Mouse (Mus musculus): ENCODE results near the gene Gm47289. TPM values are rescaled to one million over a fixed set of nuclear protein-coding genes. Genes with fewer than 3 reads are reported as not detected.

Gm47289 gene
- polyA plus RNA-seq, 2 experiments, result not detected

DNA sequence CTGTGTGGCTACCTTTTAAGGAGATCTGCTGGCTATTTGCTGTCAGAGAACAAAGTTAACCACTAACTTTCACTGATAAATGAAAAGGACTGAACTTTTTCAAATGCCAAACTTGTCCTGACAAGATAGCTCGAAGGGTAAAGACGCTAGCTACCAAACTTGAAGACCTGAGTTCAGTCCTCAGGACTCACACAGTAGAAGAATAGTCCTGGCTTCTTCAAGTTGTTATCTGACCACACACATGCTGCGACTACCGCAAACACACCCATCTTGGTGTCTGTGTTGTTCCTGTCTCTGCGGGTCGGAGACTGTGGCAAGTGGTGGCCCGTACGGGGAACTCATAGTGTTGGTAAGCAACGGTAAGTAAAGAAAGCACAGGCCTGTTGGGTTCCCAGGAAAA, 44.7 kb downstream of the Gm47289 start:
- Histone ChIP-seq H3K4me2 (ENCODE audit: low read depth) (no peak overlapping the region), H3K36me3 (replicated peaks; ENCODE audit: control insufficient read depth, insufficient read depth, low read depth) (no peaks in the 10 kb centered on the region), H3K4me1 (replicated peaks; ENCODE audit: control insufficient read depth in 2 of 2, insufficient read depth in 2 of 2, low read length in 1 of 2) (no peaks in the 10 kb centered on the region), H3K9ac (replicated peaks) (no peak overlapping the region), H3K27ac (no peak overlapping the region), H3K27me3 (ENCODE audit: control insufficient read depth, insufficient read depth, low read length) (no peaks in the 10 kb centered on the region), H3K9me3 (ENCODE audit: control insufficient read depth, low read length) (no peaks in the 10 kb centered on the region), H3K4me3 (ENCODE audit: insufficient read depth in 1 of 2, low read depth in 2 of 2, low read length in 2 of 2) (no peak overlapping the region)
- DNase-seq (ENCODE audit: low read depth in 3 of 3, low spot score in 3 of 3), result no peak
- ATAC-seq (ENCODE audit: insufficient read depth), result no peak
- no peak for TF ChIP-seq EP300 (IDR thresholded peaks at IDR 0.05; ENCODE audit: low read depth)
- no peak for TF ChIP-seq CTCF (IDR thresholded peaks at IDR 0.05; ENCODE audit: low read depth)
- WGBS (ENCODE audit: insufficient replicate concordance), result 69% methylated on average over 9 of the region's 9 CpGs

DNA sequence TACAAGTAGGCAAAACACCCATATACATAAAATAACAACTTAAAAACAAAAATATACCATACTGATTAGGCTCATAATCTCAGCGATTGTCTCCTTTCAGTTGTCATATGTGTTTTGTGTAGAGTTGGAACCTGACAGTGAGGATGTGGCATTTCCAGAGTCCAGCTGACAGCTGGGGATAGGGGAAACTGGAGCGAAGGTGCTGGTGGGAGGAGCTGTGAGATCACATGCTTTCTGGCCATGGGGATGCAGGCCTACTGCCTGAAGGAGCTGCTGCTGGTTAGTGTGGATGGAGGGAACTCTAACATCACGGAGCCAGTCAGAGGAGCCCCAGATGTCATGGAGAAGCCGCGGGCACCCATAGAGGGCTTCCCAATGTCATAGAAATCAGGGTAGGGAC, 46.8 kb downstream of the Gm47289 start:
- DNase-seq (ENCODE audit: low read depth in 3 of 3, low spot score in 3 of 3) (no peak), ATAC-seq (ENCODE audit: insufficient read depth) (no peak)
- no peaks in the 10 kb centered on the region for H3K27me3 ChIP-seq (ENCODE audit: control insufficient read depth, insufficient read depth, low read length)
- no peak overlapping the region for H3K27ac ChIP-seq
- H3K36me3 ChIP-seq (replicated peaks; ENCODE audit: control insufficient read depth, insufficient read depth, low read depth), result no peaks in the 10 kb centered on the region
- TF ChIP-seq EP300 (IDR thresholded peaks at IDR 0.05; ENCODE audit: low read depth) (no peak), CTCF (IDR thresholded peaks at IDR 0.05; ENCODE audit: low read depth) (no peak)
- no peaks in the 10 kb centered on the region for H3K9me3 ChIP-seq (ENCODE audit: control insufficient read depth, low read length)
- no peak overlapping the region for H3K4me2 ChIP-seq (ENCODE audit: low read depth)
- H3K9ac ChIP-seq (replicated peaks), result no peak overlapping the region
- no peaks in the 10 kb centered on the region for H3K4me1 ChIP-seq (replicated peaks; ENCODE audit: control insufficient read depth in 2 of 2, insufficient read depth in 2 of 2, low read length in 1 of 2)
- no peak overlapping the region for H3K4me3 ChIP-seq (ENCODE audit: insufficient read depth in 1 of 2, low read depth in 2 of 2, low read length in 2 of 2)
- 77% methylated on average over 5 of the region's 5 CpGs for WGBS (ENCODE audit: insufficient replicate concordance)

- no peak for DNase-seq (ENCODE audit: low read depth in 3 of 3, low spot score in 3 of 3)
Observed at GRCm38 (mm10) chr9:119206666-119207065, 47.7 kb downstream of the Gm47289 start.

DNA sequence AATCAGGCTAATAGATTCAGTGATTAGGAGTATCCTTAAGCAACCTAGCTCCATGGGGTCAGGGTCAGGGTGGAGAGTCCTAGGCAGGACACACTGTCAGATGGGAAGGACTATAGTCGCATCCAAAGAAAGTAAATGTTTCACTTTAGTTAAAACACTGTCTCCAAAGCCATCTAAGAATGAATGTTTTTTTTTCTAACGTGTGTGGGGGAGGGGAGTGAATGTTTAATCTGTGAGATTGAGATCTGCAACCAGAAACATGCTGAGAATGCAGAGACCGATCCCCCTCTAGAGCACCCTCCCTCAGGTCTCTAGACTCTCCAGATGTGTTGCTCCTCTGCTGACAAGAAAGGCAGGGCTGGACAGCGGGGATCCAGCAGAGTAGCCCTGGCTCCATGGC, 48.2 kb downstream of the Gm47289 start:
- Histone ChIP-seq H3K9me3 (ENCODE audit: control insufficient read depth, low read length) (no peaks in the 10 kb centered on the region), H3K27me3 (ENCODE audit: control insufficient read depth, insufficient read depth, low read length) (no peaks in the 10 kb centered on the region), H3K36me3 (replicated peaks; ENCODE audit: control insufficient read depth, insufficient read depth, low read depth) (no peaks in the 10 kb centered on the region), H3K27ac (no peak overlapping the region), H3K4me3 (ENCODE audit: insufficient read depth in 1 of 2, low read depth in 2 of 2, low read length in 2 of 2) (no peak overlapping the region), H3K9ac (replicated peaks) (no peak overlapping the region), H3K4me1 (replicated peaks; ENCODE audit: control insufficient read depth in 2 of 2, insufficient read depth in 2 of 2, low read length in 1 of 2) (no peaks in the 10 kb centered on the region), H3K4me2 (ENCODE audit: low read depth) (no peak overlapping the region)
- DNase-seq (ENCODE audit: low read depth in 3 of 3, low spot score in 3 of 3), result no peak
- 53% methylated on average over 4 of the region's 4 CpGs for WGBS (ENCODE audit: insufficient replicate concordance)
- TF ChIP-seq EP300 (IDR thresholded peaks at IDR 0.05; ENCODE audit: low read depth) (no peak), CTCF (IDR thresholded peaks at IDR 0.05; ENCODE audit: low read depth) (no peak)
- ATAC-seq (ENCODE audit: insufficient read depth), result no peak

More at GRCm38 (mm10) chr9:119206666-119207065, 47.7 kb downstream of the Gm47289 start:
- no peak for ATAC-seq (ENCODE audit: insufficient read depth)
- Histone ChIP-seq H3K9me3 (ENCODE audit: control insufficient read depth, low read length) (no peaks in the 10 kb centered on the region), H3K36me3 (replicated peaks; ENCODE audit: control insufficient read depth, insufficient read depth, low read depth) (no peaks in the 10 kb centered on the region), H3K27me3 (ENCODE audit: control insufficient read depth, insufficient read depth, low read length) (no peaks in the 10 kb centered on the region), H3K4me1 (replicated peaks; ENCODE audit: control insufficient read depth in 2 of 2, insufficient read depth in 2 of 2, low read length in 1 of 2) (no peaks in the 10 kb centered on the region), H3K4me2 (ENCODE audit: low read depth) (no peak overlapping the region), H3K27ac (no peak overlapping the region), H3K9ac (replicated peaks) (no peak overlapping the region), H3K4me3 (ENCODE audit: insufficient read depth in 1 of 2, low read depth in 2 of 2, low read length in 2 of 2) (no peak overlapping the region)
- no peak for TF ChIP-seq CTCF (IDR thresholded peaks at IDR 0.05; ENCODE audit: low read depth)
- no peak for TF ChIP-seq EP300 (IDR thresholded peaks at IDR 0.05; ENCODE audit: low read depth)
- 59% methylated on average over 2 of the region's 2 CpGs for WGBS (ENCODE audit: insufficient replicate concordance)

GRCm38 (mm10) chr9:119208998-119209397, 50.0 kb downstream of the Gm47289 start, which contains the start of gene Slc22a13:
Slc22a13 (minus strand) TSS chr9:119209098.
- no peak for DNase-seq (ENCODE audit: low read depth in 3 of 3, low spot score in 3 of 3)
- H3K4me2 ChIP-seq (ENCODE audit: low read depth), result no peak within 1 kb of the TSS

More at GRCm38 (mm10) chr9:119208998-119209397, 50.0 kb downstream of the Gm47289 start, which contains the start of gene Slc22a13:
- Histone ChIP-seq H3K4me1 (replicated peaks; ENCODE audit: control insufficient read depth in 2 of 2, insufficient read depth in 2 of 2, low read length in 1 of 2) (no peaks in the 10 kb centered on the region), H3K9ac (replicated peaks) (no peak within 1 kb of the TSS), H3K27ac (no peak within 1 kb of the TSS), H3K36me3 (replicated peaks; ENCODE audit: control insufficient read depth, insufficient read depth, low read depth) (no peaks in the 10 kb centered on the region), H3K27me3 (ENCODE audit: control insufficient read depth, insufficient read depth, low read length) (no peaks in the 10 kb centered on the region), H3K9me3 (ENCODE audit: control insufficient read depth, low read length) (no peaks in the 10 kb centered on the region), H3K4me3 (ENCODE audit: insufficient read depth in 1 of 2, low read depth in 2 of 2, low read length in 2 of 2) (no peak within 1 kb of the TSS)
- no peak for TF ChIP-seq CTCF (IDR thresholded peaks at IDR 0.05; ENCODE audit: low read depth)
- TF ChIP-seq EP300 (IDR thresholded peaks at IDR 0.05; ENCODE audit: low read depth), result no peak
- no peak for ATAC-seq (ENCODE audit: insufficient read depth)
- 84% methylated on average over 4 of the region's 4 CpGs for WGBS (ENCODE audit: insufficient replicate concordance)

Other genes starting within 250 kb of the Gm47289 start
- 3.3 and 3.6 TPM in 2 replicates for gene Ctdspl, start 232.7 kb upstream of the Gm47289 start, polyA plus RNA-seq (2012; rRNA removed)
- 2.3 and 3.2 TPM in 2 replicates for gene Ctdspl, start 232.7 kb upstream of the Gm47289 start, polyA plus RNA-seq (2014; fragmentation: Nextera tagmentation; extraction: Ambion mirVana)
- gene Vill, start 106.4 kb upstream of the Gm47289 start, polyA plus RNA-seq (2012; rRNA removed), result 9.7 and 10.4 TPM in 2 replicates
- gene Vill, start 106.4 kb upstream of the Gm47289 start, polyA plus RNA-seq (2014; fragmentation: Nextera tagmentation; extraction: Ambion mirVana), result 7.4 and 8.4 TPM in 2 replicates
- 0.97 and 1.1 TPM in 2 replicates for gene Plcd1, start 65.7 kb upstream of the Gm47289 start, polyA plus RNA-seq (2012; rRNA removed)
- gene Plcd1, start 65.7 kb upstream of the Gm47289 start, polyA plus RNA-seq (2014; fragmentation: Nextera tagmentation; extraction: Ambion mirVana), result 0.95 and 1.2 TPM in 2 replicates
- 0.04 and 0.06 TPM in 2 replicates for gene Dlec1, start 56.7 kb upstream of the Gm47289 start, polyA plus RNA-seq (2012; rRNA removed)
- 0.04 TPM in 1 of 2 replicates, not detected in the other for gene Dlec1, start 56.7 kb upstream of the Gm47289 start, polyA plus RNA-seq (2014; fragmentation: Nextera tagmentation; extraction: Ambion mirVana)
- 3.9 and 4.2 TPM in 2 replicates for gene Acaa1b, start 2.1 kb upstream of the Gm47289 start, polyA plus RNA-seq (2012; rRNA removed)
- 6.7 and 7.0 TPM in 2 replicates for gene Acaa1b, start 2.1 kb upstream of the Gm47289 start, polyA plus RNA-seq (2014; fragmentation: Nextera tagmentation; extraction: Ambion mirVana)
- 0.02 TPM in 2 replicates for gene Slc22a13, start 49.9 kb downstream of the Gm47289 start, polyA plus RNA-seq (2012; rRNA removed)
- gene Slc22a13, start 49.9 kb downstream of the Gm47289 start, polyA plus RNA-seq (2014; fragmentation: Nextera tagmentation; extraction: Ambion mirVana), result not detected in 2 replicates
- 8.3 and 11.8 TPM in 2 replicates for gene Oxsr1, start 163.3 kb downstream of the Gm47289 start, polyA plus RNA-seq (2012; rRNA removed)
- gene Oxsr1, start 163.3 kb downstream of the Gm47289 start, polyA plus RNA-seq (2014; fragmentation: Nextera tagmentation; extraction: Ambion mirVana), result 4.9 and 6.3 TPM in 2 replicates
- 26.6 and 27.3 TPM in 2 replicates for gene Acaa1a, start 180.5 kb downstream of the Gm47289 start, polyA plus RNA-seq (2012; rRNA removed)
- gene Acaa1a, start 180.5 kb downstream of the Gm47289 start, polyA plus RNA-seq (2014; fragmentation: Nextera tagmentation; extraction: Ambion mirVana), result 28.4 and 30.6 TPM in 2 replicates
- gene Myd88, start 182.2 kb downstream of the Gm47289 start, polyA plus RNA-seq (2012; rRNA removed), result 5.8 and 6.4 TPM in 2 replicates
- 15.0 and 15.8 TPM in 2 replicates for gene Myd88, start 182.2 kb downstream of the Gm47289 start, polyA plus RNA-seq (2014; fragmentation: Nextera tagmentation; extraction: Ambion mirVana)
- gene Xylb, start 198.2 kb downstream of the Gm47289 start, polyA plus RNA-seq (2012; rRNA removed), result 3.3 and 4.8 TPM in 2 replicates
- gene Xylb, start 198.2 kb downstream of the Gm47289 start, polyA plus RNA-seq (2014; fragmentation: Nextera tagmentation; extraction: Ambion mirVana), result 2.4 and 4.2 TPM in 2 replicates
- not detected in 2 replicates for gene Slc22a14, start 206.4 kb downstream of the Gm47289 start, polyA plus RNA-seq (2012; rRNA removed)
- not detected in 2 replicates for gene Slc22a14, start 206.4 kb downstream of the Gm47289 start, polyA plus RNA-seq (2014; fragmentation: Nextera tagmentation; extraction: Ambion mirVana)
- gene Acvr2b, start 243.0 kb downstream of the Gm47289 start, polyA plus RNA-seq (2012; rRNA removed), result 0.62 and 0.69 TPM in 2 replicates
- 1.5 and 2.3 TPM in 2 replicates for gene Acvr2b, start 243.0 kb downstream of the Gm47289 start, polyA plus RNA-seq (2014; fragmentation: Nextera tagmentation; extraction: Ambion mirVana)

Measured in liver, embryonic 14.5 days (tissue).